Mouse (Mus musculus) erythroblast, embryonic 14.5 days (primary cell): ENCODE measurements around the gene Garnl3. TPM values are rescaled to one million over a fixed set of nuclear protein-coding genes. Genes with fewer than 3 reads are reported as not detected.

ENCODE experiments used
- H3K27me3 ChIP-seq: 2 replicates; pipeline ENCODE4 v1.6.1; 2012; ENCODE audit warnings: inconsistent platforms; ENCODE audit not compliant: control insufficient read depth
- H3K36me3 ChIP-seq: 2 replicates; pipeline ENCODE4 v1.6.1; 2012; ENCODE audit warnings: mild to moderate bottlenecking, inconsistent platforms; ENCODE audit not compliant: control insufficient read depth
- H3K4me1 ChIP-seq: 2 replicates; pipeline ENCODE4 v1.6.1; 2012; ENCODE audit warnings: inconsistent platforms; ENCODE audit not compliant: control insufficient read depth
- H3K4me3 ChIP-seq: replicated peaks from 2 replicates; pipeline ENCODE3; 2012; ENCODE audit warnings: moderate library complexity, mild to moderate bottlenecking, inconsistent platforms
- H3K9me3 ChIP-seq: 2 replicates; pipeline ENCODE4 v1.6.1; 2012; ENCODE audit warnings: low read length, inconsistent platforms, mixed read lengths; ENCODE audit not compliant: control insufficient read depth
- GATA1 ChIP-seq: IDR thresholded peaks from 2 replicates; pipeline ENCODE4 v1.6.1; 2012; ENCODE audit warnings: low read length, inconsistent platforms, mixed read lengths
- TAL1 ChIP-seq: IDR thresholded peaks from 3 replicates; pipeline ENCODE4 v1.6.1; 2012; ENCODE audit warnings: low read length, inconsistent platforms, mixed read lengths
- polyA plus RNA-seq: library from polyadenylated mRNA; stranded (reverse); fragments of >175 nt; gene quantifications from 2 replicates; pipeline ENCODE4 v1.2.3, GENCODE M21; 2012

The Garnl3 gene
- not detected in 2 replicates for polyA plus RNA-seq

DNA sequence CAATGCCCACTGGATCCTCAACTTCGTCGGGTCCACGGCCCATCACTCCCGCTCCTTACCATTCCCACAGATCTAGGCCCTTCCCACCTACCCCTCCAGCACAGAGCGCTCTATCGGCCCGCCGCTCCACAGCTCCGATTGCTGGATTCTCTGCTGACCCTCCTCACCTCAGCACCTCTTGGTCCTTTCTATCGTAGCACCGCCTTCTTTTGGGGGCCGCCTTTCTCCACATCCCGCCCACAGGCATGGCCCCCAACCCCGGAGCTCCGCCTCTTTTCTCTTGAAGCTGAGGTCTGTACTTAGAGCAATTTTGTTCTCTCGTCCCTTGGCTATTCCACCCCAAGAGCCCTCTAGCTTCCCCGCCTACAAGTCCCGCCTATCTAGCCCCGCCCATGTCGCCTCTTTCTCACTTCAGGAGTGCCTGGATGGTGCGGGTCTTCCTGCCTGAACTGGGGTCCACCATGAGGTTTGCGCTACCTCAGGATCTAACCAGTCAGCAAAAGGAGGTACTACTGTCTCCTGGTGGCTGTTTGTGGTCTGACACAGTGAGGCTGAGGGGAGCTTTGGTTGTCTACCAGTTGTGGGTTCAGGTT is at the start of gene Garnl3:
Gene Garnl3, minus strand, starts transcription at position 155 of the 593 bp plus-strand sequence.
- no peaks in the 10 kb centered on the region for H3K36me3 ChIP-seq
- peak within 1 kb of the TSS; percentile 63 for H3K4me3 ChIP-seq
- peaks cover 54% of the 10 kb centered on the region for H3K27me3 ChIP-seq
- peaks cover 10% of the 10 kb centered on the region for H3K9me3 ChIP-seq
- H3K4me1 ChIP-seq, result peaks cover 29% of the 10 kb centered on the region
- TF ChIP-seq TAL1, result no peak
- TF ChIP-seq GATA1, result no peak

DNA sequence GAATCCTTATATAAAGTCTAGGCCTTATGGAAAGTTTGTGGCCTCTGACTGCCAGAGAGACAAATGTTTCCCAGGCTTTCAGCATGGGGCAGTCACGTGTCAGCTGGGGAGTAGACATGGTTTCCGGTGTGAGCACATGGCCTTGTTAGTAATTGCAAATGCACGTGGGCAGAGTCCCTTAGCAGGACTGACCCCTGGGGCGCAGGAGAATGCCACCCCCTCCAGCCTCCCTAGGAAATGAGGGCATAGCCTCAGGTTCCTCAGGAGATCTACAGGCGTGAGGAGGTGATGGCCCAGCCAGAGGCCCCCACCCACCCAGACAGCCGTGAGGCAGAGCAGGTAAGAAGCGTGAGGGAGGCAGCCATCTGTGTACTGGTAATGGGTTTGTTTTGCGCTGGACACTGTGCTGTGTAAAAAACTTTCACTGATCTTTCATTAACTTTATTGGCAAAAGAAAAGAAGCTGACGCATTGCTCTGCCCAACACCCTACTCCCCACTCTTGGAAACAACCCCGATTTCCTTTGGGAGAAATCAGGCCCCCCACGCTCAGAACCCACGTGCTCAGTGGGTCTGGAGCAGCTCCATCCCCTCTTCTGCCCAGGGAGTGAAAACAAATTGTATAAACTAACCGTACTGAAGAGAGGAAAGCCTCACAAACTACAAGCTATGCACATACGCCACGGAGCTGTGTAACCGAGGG is 48.6 kb upstream of the Garnl3 start:
- Histone ChIP-seq H3K9me3 (no peaks in the 10 kb centered on the region), H3K4me3 (no peak overlapping the region), H3K4me1 (no peaks in the 10 kb centered on the region; the same call in 1 of the 2 replicates), H3K36me3 (no peaks in the 10 kb centered on the region), H3K27me3 (no peaks in the 10 kb centered on the region)
- TF ChIP-seq TAL1, result no peak
- TF ChIP-seq GATA1, result no peak

DNA sequence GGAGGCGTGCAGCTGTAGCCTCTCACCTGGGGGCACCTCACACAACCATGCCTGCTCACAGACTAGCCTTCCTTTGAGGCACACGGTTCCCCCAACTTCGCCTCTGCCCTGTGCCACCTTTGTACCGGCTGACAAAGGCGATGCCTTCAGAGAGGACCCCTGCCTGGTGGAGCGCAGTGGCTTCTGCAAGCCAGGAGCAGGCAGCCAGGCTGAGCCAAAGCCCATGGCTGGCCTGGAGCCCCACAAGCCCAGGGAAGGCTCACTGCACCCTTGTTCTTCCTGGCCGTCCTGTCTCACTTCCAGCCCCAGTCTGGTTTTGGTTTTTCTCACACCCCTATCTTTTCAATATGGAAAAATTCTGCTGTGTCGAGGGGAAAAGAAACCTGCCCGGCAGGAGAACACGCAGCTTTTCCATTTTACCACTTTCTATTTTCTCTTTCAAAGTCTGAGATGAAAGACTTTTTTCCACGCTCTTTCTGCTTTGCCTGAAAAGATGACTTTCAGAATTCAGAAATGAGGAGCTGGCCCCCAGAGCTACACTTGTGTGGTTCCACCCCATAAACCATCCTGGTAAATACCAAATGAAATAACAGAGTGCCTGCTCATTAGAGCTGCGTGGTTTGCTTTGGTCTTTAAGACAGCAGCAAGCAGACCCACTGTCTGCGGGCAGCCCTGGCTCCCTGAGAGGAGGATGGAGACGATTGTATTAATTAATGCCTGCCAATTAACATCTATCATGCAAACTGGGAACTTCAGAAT is 47.9 kb upstream of the Garnl3 start:
- Histone ChIP-seq H3K27me3 (no peaks in the 10 kb centered on the region), H3K9me3 (no peaks in the 10 kb centered on the region), H3K4me1 (no peaks in the 10 kb centered on the region; the same call in 1 of the 2 replicates), H3K36me3 (no peaks in the 10 kb centered on the region), H3K4me3 (no peak overlapping the region)
- TF ChIP-seq TAL1 (no peak), GATA1 (no peak)

DNA sequence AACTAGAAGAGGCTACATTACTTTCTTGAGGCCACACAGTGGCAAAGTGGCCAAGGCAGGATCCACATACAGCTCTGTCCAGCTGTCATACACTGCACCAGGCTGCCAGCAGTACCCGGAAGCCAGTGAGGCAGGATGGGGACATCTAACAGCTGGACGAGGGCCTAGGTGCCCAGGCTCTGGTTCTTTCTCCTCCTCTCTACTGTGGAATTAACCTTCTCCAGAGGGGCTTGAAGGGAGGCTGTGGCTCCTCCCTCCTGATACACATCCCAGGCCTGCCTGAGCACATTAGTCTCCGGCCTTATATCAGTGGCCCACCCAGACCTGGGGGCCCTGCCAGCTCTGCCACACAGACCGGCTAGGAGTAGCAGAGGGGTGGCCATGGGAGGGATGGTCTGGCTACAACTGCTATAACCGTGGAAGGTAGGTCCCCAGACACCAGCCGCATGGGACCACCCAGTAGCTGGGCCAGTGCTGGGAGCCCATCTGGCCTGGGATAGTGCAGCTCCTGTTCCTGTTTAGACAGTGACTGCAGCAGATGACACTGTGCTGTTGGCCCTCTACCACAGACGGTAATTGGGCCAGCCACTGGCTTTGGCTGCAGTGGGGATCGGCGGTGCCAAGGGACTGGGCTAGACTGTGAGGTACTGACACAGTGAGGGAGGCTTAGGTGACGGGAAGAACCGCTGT is 46.9 kb upstream of the Garnl3 start:
- no peaks in the 10 kb centered on the region for H3K9me3 ChIP-seq
- no peak overlapping the region for H3K4me3 ChIP-seq
- no peaks in the 10 kb centered on the region; the same call in 1 of the 2 replicates for H3K4me1 ChIP-seq
- TF ChIP-seq GATA1 (no peak), TAL1 (no peak)
- no peaks in the 10 kb centered on the region for H3K36me3 ChIP-seq
- no peaks in the 10 kb centered on the region for H3K27me3 ChIP-seq

DNA sequence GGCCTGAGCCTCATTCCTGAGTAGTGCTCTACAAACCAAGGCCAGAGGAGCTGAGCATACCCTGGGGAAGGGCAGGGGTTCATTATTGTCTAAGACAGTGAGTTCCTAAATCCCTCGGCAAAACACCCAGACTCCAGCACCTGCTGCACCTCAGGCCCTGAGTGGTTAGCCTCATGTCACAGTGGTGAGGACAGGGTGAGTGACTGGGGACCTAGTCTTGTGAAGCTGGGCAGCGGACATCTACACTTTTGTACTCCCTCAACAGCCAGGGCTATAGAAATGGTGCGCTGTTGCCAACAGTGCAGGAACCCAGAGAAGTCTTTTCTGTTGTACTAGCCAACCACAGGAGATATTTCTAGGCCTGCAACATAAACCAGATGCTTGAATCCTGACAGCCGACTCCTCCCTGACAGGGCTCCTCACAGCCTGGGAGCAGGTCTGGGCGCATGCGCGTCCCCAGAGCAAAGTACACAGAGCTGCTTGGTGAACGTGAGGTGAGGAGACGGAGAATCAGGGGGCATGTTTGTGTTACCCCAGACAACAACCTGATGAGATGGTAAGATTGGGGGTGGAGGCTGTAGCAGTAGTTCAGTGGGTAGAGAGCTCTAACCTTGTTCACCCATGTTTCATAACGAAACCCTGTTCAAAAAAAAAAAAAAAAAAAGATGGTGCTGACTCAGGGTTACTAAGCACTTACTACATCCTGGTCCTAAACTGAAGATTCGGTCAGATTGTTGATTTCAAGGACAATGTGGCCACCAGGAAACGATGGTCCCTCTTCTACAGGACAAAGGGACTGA is 46.2 kb upstream of the Garnl3 start:
- TF ChIP-seq GATA1, result no peak
- TF ChIP-seq TAL1, result no peak
- no peaks in the 10 kb centered on the region for H3K27me3 ChIP-seq
- H3K4me3 ChIP-seq, result no peak overlapping the region
- H3K4me1 ChIP-seq, result no peaks in the 10 kb centered on the region; the same call in 1 of the 2 replicates
- no peaks in the 10 kb centered on the region for H3K9me3 ChIP-seq
- H3K36me3 ChIP-seq, result no peaks in the 10 kb centered on the region

DNA sequence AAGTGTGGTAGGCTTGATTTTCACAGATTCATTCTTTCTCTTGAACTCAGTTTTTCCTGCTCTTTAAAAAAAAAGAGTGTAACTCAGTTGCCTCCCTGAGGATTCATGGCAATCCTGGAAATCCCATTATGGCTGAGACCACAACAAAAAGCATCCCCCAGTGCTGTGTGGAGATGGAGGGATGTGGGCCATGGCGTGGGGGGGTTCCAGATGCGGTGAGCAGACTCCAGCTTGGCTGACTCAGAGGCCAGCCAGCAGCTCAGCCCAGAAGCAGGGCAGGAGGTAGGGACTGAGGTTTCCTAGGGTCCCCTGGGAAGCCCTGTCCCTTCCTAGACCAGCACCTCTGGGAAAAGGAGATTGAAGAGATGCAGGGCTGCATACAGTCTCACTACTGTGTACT is 45.5 kb upstream of the Garnl3 start:
- H3K27me3 ChIP-seq, result no peaks in the 10 kb centered on the region
- no peaks in the 10 kb centered on the region; the same call in 1 of the 2 replicates for H3K4me1 ChIP-seq
- no peaks in the 10 kb centered on the region for H3K36me3 ChIP-seq
- TF ChIP-seq TAL1 (no peak), GATA1 (no peak)
- H3K4me3 ChIP-seq, result no peak overlapping the region
- no peaks in the 10 kb centered on the region for H3K9me3 ChIP-seq

DNA sequence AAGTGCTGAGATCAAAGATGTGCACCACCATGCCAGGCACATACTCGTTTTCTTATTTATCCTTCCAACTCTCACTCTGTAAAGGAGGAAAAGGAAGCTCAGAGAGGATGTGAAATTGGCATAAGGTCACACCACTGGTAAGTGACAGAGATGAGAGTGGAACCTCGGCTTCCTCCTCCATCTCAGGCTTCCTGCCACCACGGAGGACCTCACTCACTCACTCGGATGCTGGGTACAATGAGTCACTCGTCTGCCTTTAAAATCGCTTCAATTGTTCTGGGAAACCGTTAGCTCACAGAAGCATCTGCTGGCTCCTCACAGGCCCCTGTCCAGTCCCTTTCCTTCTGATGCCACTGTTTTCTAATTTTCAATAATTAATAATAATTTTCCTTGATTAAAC is 45.1 kb upstream of the Garnl3 start:
- Histone ChIP-seq H3K27me3 (no peaks in the 10 kb centered on the region), H3K4me1 (no peaks in the 10 kb centered on the region; the same call in 1 of the 2 replicates), H3K36me3 (no peaks in the 10 kb centered on the region), H3K4me3 (no peak overlapping the region), H3K9me3 (no peaks in the 10 kb centered on the region)
- TF ChIP-seq GATA1, result no peak
- no peak for TF ChIP-seq TAL1

DNA sequence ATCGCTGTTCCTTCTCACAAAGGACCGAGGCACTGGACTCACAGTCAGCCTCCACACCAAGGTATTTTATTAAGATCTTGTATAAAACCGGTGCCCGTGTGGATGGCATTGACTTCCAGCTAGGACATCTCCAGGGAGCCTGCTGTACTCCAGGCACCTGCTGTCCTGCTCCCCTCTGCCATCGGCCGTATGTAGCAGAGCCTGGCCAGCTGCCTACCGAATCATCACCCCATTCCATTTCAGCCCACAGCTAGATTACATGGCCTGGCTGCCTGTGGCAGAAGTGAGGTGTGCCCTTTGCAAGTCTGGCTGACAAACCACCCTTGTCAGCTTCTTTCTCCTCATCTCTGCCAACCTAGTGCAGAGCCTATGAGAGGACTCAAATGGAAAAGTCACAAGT is 42.2 kb upstream of the Garnl3 start:
- no peaks in the 10 kb centered on the region for H3K27me3 ChIP-seq
- no peaks in the 10 kb centered on the region; the same call in 1 of the 2 replicates for H3K4me1 ChIP-seq
- no peaks in the 10 kb centered on the region for H3K36me3 ChIP-seq
- H3K4me3 ChIP-seq, result no peak overlapping the region
- no peaks in the 10 kb centered on the region for H3K9me3 ChIP-seq
- no peak for TF ChIP-seq TAL1
- no peak for TF ChIP-seq GATA1
